8 mouse cellular contexts compared by ENCODE assay signal in genomic region chr17:46327906-46328534, GRCm38 (mm10). TPM values are rescaled to one million over a fixed set of nuclear protein-coding genes. Genes with fewer than 3 reads are reported as not detected.
DNase-seq lines count a peak whose midpoint lies in the region; ATAC-seq lines count a peak whose summit lies in the region.

TSS of gene Abcc10 (minus strand) at chr17:46328352.

- peaks cover 7% of the 10 kb centered on the region for H3K4me1 ChIP-seq in lung, embryonic 16.5 days (replicated peaks; ENCODE audit: control insufficient read depth, insufficient read depth, low read length)

- no peaks in the 10 kb centered on the region for H3K9me3 ChIP-seq in lung, embryonic 16.5 days (ENCODE audit: control insufficient read depth, low read length)

- peak within 1 kb of the TSS; percentile 84 for H3K4me3 ChIP-seq in lung, embryonic 16.5 days (ENCODE audit: low read length)

- H3K9ac ChIP-seq in lung, embryonic 16.5 days (ENCODE audit: low read length) = peak within 1 kb of the TSS; percentile 95

- under 1% methylated on average over 40 of the region's 40 CpGs for whole genome bisulfite sequencing in lung, embryonic 16.5 days

- H3K27me3 ChIP-seq in lung, embryonic 16.5 days (ENCODE audit: control insufficient read depth, insufficient read depth, low read depth, low read length) = 0 out of 2 replicates have a peak, but pooled peaks cover 3% of the 10 kb centered on the region

- H3K4me2 ChIP-seq in lung, embryonic 16.5 days (ENCODE audit: low read depth, low read length) = peak within 1 kb of the TSS; percentile 92

- peak within 1 kb of the TSS; percentile 96 for H3K27ac ChIP-seq in lung, embryonic 16.5 days (ENCODE audit: low read length)

- peak; percentile 94 for DNase-seq in MEL-GATA-1-ER (ENCODE audit: extremely low read depth, low read depth)
- peak; percentile 95 for DNase-seq in cerebellum, adult 8-10 months
- DNase-seq in forelimb bud, embryonic 11.5 days (ENCODE audit: low read depth, low spot score) = peak; percentile 94
- peak; percentile 88 for DNase-seq in layer of hippocampus, adult 9-10 months (ENCODE audit: low spot score)
- DNase-seq in ovary, postnatal 10 days (ENCODE audit: low spot score) = peak; percentile 79
- DNase-seq in thymus, postnatal 10 days (ENCODE audit: low spot score in 2 of 2) = peak; percentile 97 to 98

- H3K36me3 ChIP-seq in lung, embryonic 16.5 days (ENCODE audit: control insufficient read depth, insufficient read depth, low read length) = no peaks in the 10 kb centered on the region

- ATAC-seq in hematopoietic stem cell, adult 5-6 weeks (replicated peaks in 1 of 2; ENCODE audit: insufficient read depth in 1 of 2, low FRiP score in 2 of 2, low TSS enrichment in 1 of 2, low read depth in 1 of 2, poor library complexity in 2 of 2, severe bottlenecking in 2 of 2) = peak; percentile 98 to 99
- peak; percentile 100 for ATAC-seq in lung, embryonic 16.5 days (ENCODE audit: low read depth)

RNA-seq across cellular contexts. Expression of gene Abcc10, which starts in this region (rescaled TPM):
- 1.3 and 2.2 TPM in 2 replicates for total RNA-seq in hematopoietic stem cell, adult 5-6 weeks (2017)
- 5.3 and 5.5 TPM in 2 replicates for polyA plus RNA-seq in lung, embryonic 16.5 days (2015; fragmentation: Nextera tagmentation; extraction: Ambion mirVana)

Comparison
In these comparisons a context has a peak if more than half of its experiments do, and no peak if none do; other contexts are left out.
1. Peak in every context shown above with its lines: DNase-seq, ATAC-seq, H3K4me3 ChIP-seq and H3K27ac ChIP-seq.